Mouse (Mus musculus) megakaryocyte, embryonic 14.5 days (primary cell): ENCODE data around the gene Timm13. TPM values are rescaled to one million over a fixed set of nuclear protein-coding genes. Genes with fewer than 3 reads are reported as not detected.
A peak's percentile ranks its signal among the peaks of the same experiment; 100 is the strongest.

Experiments used
- H3K27me3 ChIP-seq: replicated peaks from 2 replicates; pipeline ENCODE3; 2012; ENCODE audit warnings: inconsistent platforms
- H3K36me3 ChIP-seq: replicated peaks from 2 replicates; pipeline ENCODE3; 2012; ENCODE audit warnings: low read length, inconsistent platforms, mixed read lengths
- H3K4me1 ChIP-seq: 2 replicates; pipeline ENCODE4 v1.6.1; 2012; ENCODE audit warnings: inconsistent platforms
- H3K4me3 ChIP-seq: replicated peaks from 2 replicates; pipeline ENCODE3; 2012; ENCODE audit warnings: moderate library complexity, mild to moderate bottlenecking, inconsistent platforms
- H3K9me3 ChIP-seq: 2 replicates; pipeline ENCODE4 v1.6.1; 2012; ENCODE audit warnings: inconsistent platforms
- FLI1 ChIP-seq: IDR thresholded peaks from 2 replicates; pipeline ENCODE4 v1.6.1; 2012; ENCODE audit warnings: low read length, inconsistent platforms, mixed read lengths
- GATA1 ChIP-seq: IDR thresholded peaks from 3 replicates; pipeline ENCODE4 v1.6.1; 2012; ENCODE audit warnings: mixed read lengths, low read length, inconsistent platforms, borderline replicate concordance
- polyA plus RNA-seq: library from polyadenylated mRNA; stranded (reverse); fragments of >175 nt; gene quantifications from 2 replicates; pipeline ENCODE4 v1.2.3, GENCODE M21; 2012; ENCODE audit warnings: low replicate concordance; ENCODE audit not compliant: insufficient read depth

Timm13 gene
- polyA plus RNA-seq, 1 experiment, result 345 TPM

DNA sequence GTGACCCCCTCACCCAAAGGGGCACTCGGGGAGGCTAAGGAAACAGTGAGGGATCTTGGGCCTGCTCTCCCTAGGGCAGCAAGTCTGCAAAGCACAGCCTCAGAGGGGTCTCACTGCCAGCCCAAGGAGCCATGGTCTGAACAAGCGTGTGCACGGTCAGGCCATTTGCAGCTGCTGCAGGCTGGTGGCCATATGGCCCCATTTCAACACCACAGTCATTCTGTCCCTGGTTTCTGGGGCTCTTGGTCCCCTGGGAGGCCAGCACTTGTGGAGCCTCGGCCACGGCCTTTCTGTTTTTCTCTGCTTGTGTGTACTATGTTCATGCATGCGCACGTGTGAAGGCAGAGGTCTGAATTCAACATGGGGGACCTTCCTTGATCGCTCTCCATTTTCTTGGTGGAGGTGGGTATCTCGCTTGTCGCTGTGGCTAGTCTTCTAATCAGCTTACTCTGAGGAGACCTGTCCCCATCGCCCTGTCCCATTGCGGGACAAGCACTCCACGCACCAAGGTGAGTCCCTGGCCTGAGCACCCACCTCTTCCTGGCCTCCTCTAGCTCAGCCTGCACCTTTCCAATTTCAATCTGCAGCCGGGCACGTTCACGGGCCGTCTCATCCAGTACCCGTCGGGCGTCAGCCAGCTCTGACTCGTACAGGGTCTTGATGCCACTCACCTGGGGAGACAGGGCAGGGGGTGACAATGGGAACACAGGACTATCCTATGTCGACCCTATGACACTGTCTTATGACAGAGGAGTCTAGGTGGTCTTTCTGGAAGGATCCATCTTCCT lies 8.8 kb upstream of the Timm13 start:
- no peaks in the 10 kb centered on the region for H3K9me3 ChIP-seq
- TF ChIP-seq FLI1 (no peak), GATA1 (no peak)
- H3K36me3 ChIP-seq, result peaks cover 92% of the 10 kb centered on the region
- no peak overlapping the region for H3K4me3 ChIP-seq
- H3K27me3 ChIP-seq, result no peaks in the 10 kb centered on the region
- H3K4me1 ChIP-seq, result peaks cover 30% of the 10 kb centered on the region

DNA sequence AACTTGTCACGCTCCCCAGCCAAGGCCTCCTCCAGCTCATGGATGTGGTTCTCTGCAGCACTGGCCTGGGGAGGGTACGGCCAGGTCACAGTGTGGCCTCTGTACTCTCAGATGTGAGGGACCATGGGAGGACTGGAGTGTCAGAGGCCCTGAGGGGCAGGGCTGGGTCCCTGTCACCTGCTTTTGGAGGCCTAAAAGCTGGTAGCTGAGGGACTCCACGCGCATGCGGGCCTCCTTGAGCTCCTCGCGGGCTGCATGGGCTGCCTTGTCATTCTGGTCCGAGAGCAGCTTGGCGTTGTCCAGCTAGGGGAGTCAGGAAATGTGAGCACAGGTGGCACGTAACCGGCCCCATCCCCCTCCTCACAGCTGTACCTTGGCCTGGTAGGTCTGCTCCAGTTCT lies 3.9 kb upstream of the Timm13 start:
- no peaks in the 10 kb centered on the region for H3K9me3 ChIP-seq
- peaks cover 16% of the 10 kb centered on the region for H3K4me1 ChIP-seq
- H3K27me3 ChIP-seq, result no peaks in the 10 kb centered on the region
- H3K36me3 ChIP-seq, result peaks cover 81% of the 10 kb centered on the region
- no peak overlapping the region for H3K4me3 ChIP-seq
- TF ChIP-seq FLI1, result no peak
- no peak for TF ChIP-seq GATA1

DNA sequence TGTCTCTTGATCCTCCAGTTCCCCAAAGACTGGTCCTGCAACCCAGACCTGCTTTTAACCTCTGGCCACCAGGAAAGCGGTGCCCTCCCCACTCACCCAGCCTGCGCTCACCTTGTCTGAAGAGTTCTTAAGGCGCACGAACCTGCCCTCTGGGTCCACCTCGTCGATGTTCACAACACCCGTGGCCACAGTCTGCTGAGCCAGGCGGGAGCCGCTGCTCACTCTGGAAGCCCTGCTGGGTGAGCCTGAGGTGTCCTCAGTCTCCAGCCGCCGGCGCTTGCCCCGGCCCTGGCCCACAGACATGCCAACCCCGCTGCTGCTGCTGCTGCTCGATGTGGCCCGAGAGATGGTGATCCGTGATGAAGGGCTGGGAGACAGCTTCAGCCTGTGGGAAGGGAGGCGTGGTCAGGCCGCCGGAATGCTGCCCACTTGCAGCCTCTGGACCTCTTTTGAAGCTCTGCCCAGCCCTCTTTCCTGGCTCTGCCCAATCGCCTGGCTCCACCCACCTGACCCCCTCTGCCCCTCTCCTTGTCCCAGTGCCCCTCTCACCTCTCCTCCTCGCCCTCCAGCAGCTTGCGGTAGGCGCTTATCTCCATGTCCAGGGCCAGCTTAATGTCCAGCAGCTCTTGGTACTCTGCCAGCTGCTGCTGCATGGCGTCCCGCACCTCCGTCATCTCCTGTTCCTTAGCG lies 3.4 kb upstream of the Timm13 start:
- no peak for TF ChIP-seq FLI1
- TF ChIP-seq GATA1, result no peak

DNA sequence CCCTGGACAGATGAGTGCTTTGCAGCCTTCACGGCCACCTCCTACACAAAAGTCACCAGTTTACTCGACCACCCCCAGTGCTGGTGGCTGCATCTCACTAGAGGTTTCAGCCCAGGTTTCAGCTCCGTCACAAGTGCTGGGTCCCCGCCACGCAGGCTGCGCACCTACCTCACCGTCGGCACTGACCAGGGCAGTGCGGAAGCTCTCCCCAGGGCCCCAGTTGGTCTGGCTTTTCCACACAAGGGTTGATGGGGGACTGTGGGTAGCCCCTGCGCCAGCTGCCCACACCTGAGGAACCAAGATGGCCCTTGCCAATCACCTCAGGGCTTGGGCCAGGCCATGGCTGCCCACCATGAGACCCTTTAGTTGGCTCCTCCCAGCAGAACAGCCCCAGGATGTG lies 2.5 kb upstream of the Timm13 start:
- Histone ChIP-seq H3K27me3 (no peaks in the 10 kb centered on the region), H3K36me3 (peaks cover 81% of the 10 kb centered on the region), H3K4me3 (no peak overlapping the region), H3K4me1 (peaks cover 30% of the 10 kb centered on the region), H3K9me3 (no peaks in the 10 kb centered on the region)
- TF ChIP-seq GATA1 (no peak), FLI1 (no peak)

More for the DNA sequence above, 3.4 kb upstream of the Timm13 start:
- Histone ChIP-seq H3K4me3 (no peak overlapping the region), H3K27me3 (no peaks in the 10 kb centered on the region), H3K9me3 (no peaks in the 10 kb centered on the region), H3K4me1 (peaks cover 21% of the 10 kb centered on the region), H3K36me3 (peaks cover 81% of the 10 kb centered on the region)

GRCm38 (mm10) chr10:80902273-80902940 lies 1.6 kb upstream of the Timm13 start:
- TF ChIP-seq GATA1, result no peak
- TF ChIP-seq FLI1, result no peak
- Histone ChIP-seq H3K27me3 (no peaks in the 10 kb centered on the region), H3K36me3 (peaks cover 81% of the 10 kb centered on the region)

DNA sequence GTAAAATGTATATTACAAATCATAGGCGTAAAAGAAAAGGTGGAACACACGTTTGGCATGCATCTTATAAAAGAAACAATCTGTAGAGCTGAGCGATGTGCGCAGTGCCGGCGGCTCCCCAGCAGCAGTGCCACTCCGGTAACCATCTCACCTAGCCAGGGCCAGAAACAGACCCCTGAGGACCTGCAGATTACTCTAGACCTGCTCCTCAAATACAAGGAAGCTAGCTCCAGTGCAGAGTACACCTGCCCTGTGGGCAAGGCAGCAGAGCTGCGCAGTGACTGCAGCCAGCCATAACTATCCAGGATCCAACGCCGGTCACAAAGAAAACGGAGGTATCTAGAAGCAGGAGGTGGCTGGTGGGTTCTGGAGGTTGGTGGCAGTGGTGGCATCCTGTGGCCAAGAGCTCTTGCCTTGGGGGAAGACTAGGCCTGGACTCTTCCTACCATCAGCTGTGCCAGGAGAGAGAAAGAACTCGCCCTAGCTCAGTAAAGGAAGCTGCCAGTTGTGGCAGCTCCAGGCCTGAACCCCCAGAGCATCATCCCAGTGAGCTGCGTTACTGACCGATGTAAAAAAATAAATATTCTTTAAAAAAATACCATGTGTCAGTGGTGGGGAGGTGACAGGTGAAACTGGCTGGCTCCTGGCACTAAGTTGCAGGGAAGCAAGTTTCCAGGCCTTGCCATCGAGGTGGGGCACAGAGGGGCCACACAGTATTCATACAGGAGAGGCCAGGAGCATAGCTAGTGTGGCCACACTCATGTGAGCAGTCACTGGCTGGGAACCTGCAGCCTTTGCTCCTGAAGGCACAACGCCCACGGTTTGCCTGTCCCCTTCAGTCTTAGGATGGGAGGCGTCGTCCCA lies 872 bp upstream of the Timm13 start:
- H3K9me3 ChIP-seq, result no peaks in the 10 kb centered on the region
- H3K4me3 ChIP-seq, result peak overlapping the region; percentile 78
- H3K36me3 ChIP-seq, result peaks cover 82% of the 10 kb centered on the region
- peaks cover 38% of the 10 kb centered on the region for H3K4me1 ChIP-seq
- no peaks in the 10 kb centered on the region for H3K27me3 ChIP-seq
- TF ChIP-seq GATA1 (no peak), FLI1 (no peak)

More at GRCm38 (mm10) chr10:80902273-80902940, 1.6 kb upstream of the Timm13 start:
- Histone ChIP-seq H3K4me3 (peak overlapping the region; percentile 28), H3K9me3 (no peaks in the 10 kb centered on the region), H3K4me1 (peaks cover 38% of the 10 kb centered on the region)

- TF ChIP-seq FLI1, result no peak
- no peak for TF ChIP-seq GATA1
- H3K9me3 ChIP-seq, result no peaks in the 10 kb centered on the region
- H3K36me3 ChIP-seq, result peaks cover 65% of the 10 kb centered on the region
- peaks cover 38% of the 10 kb centered on the region for H3K4me1 ChIP-seq
- peaks cover 6% of the 10 kb centered on the region for H3K27me3 ChIP-seq
- H3K4me3 ChIP-seq, result peak overlapping the region; percentile 96
Measured at GRCm38 (mm10) chr10:80899591-80900317, 1.0 kb downstream of the Timm13 start.

DNA sequence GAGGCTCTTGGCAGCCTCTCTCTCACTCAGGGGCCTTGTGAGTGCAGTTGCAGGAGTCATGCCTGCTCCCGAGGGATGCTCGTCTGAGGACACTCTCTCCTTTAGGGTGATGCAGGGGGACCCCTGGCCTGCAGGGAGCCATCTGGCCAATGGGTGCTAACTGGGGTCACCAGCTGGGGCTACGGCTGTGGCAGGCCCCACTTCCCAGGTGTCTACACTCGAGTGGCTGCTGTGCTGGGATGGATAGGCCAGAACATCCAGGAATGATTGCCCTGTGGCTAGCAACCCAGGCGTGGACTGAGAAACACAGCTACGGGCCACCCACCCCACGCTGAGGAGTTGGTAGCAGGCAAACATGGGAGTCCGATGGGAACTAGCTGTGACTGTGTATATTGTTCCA lies 1.7 kb downstream of the Timm13 start:
- Histone ChIP-seq H3K27me3 (peaks cover 8% of the 10 kb centered on the region), H3K36me3 (peaks cover 59% of the 10 kb centered on the region), H3K4me3 (peak overlapping the region; percentile 96), H3K9me3 (no peaks in the 10 kb centered on the region), H3K4me1 (peaks cover 38% of the 10 kb centered on the region)
- no peak for TF ChIP-seq GATA1
- TF ChIP-seq FLI1, result no peak

GRCm38 (mm10) chr10:80897861-80898510 lies 2.8 kb downstream of the Timm13 start:
- Histone ChIP-seq H3K4me3 (peak overlapping the region; percentile 23), H3K36me3 (peaks cover 48% of the 10 kb centered on the region)

More at GRCm38 (mm10) chr10:80897861-80898510, 2.8 kb downstream of the Timm13 start:
- Histone ChIP-seq H3K27me3 (peaks cover 11% of the 10 kb centered on the region), H3K4me1 (peaks cover 39% of the 10 kb centered on the region), H3K9me3 (peaks cover 2% of the 10 kb centered on the region)
- TF ChIP-seq GATA1 (no peak), FLI1 (no peak)
